Mouse (Mus musculus) heart, embryonic 13.5 days (tissue): ENCODE data around the gene 1700037H04Rik. TPM values are rescaled to one million over a fixed set of nuclear protein-coding genes. Genes with fewer than 3 reads are reported as not detected.

Experiments used
- ATAC-seq: fragments of 200-750 bp; cut with Nextera tagmentation; 2 replicates; pipeline ENCODE4 v1.8.0; 2017; ENCODE audit warnings: moderate TSS enrichment; ENCODE audit not compliant: insufficient number of reproducible peaks, low FRiP score, low TSS enrichment; ENCODE audit errors: extremely low read depth
- H3K27ac ChIP-seq: fragments of 300-500 bp; sonication (generic); replicated peaks from 2 replicates; pipeline ENCODE4 v1.5.1; 2015; ENCODE audit warnings: moderate library complexity, mild to moderate bottlenecking, inconsistent platforms
- H3K27me3 ChIP-seq: fragments of 300-500 bp; sonication (generic); replicated peaks from 2 replicates; pipeline ENCODE4 v1.6.1; 2015; ENCODE audit warnings: mild to moderate bottlenecking, inconsistent platforms
- H3K36me3 ChIP-seq: fragments of 300-500 bp; sonication (generic); 2 replicates; pipeline ENCODE4 v1.6.1; 2015; ENCODE audit warnings: mild to moderate bottlenecking, inconsistent platforms
- H3K4me1 ChIP-seq: fragments of 300-500 bp; sonication (generic); 2 replicates; pipeline ENCODE4 v1.6.1; 2015; ENCODE audit warnings: inconsistent platforms
- H3K4me2 ChIP-seq: fragments of 300-500 bp; sonication (generic); 2 replicates; pipeline ENCODE4 v1.6.1; 2015; ENCODE audit warnings: inconsistent platforms, mild to moderate bottlenecking, moderate library complexity
- H3K4me3 ChIP-seq: fragments of 300-500 bp; sonication (generic); 2 replicates; pipeline ENCODE4 v1.5.1; 2015; ENCODE audit warnings: moderate library complexity, mild to moderate bottlenecking, inconsistent platforms
- H3K9ac ChIP-seq: fragments of 300-500 bp; sonication (generic); 2 replicates; pipeline ENCODE4 v1.6.1; 2015; ENCODE audit warnings: inconsistent platforms, mild to moderate bottlenecking, moderate library complexity
- H3K9me3 ChIP-seq: fragments of 300-500 bp; sonication (generic); 2 replicates; pipeline ENCODE4 v1.6.1; 2016; ENCODE audit warnings: inconsistent platforms
- WGBS: fragments of 180-500 bp; shearing (Covaris S2); methylation state at CpG from one replicate; pipeline ENCODE4 v1.1.7; 2015; ENCODE audit warnings: mixed read lengths; 5-methylcytosine and 5-hydroxymethylcytosine counted together
- polyA plus RNA-seq: library from polyadenylated mRNA; unstranded; fragments of >200 nt; fragmentation: Nextera tagmentation; extraction: Ambion mirVana; gene quantifications from 2 replicates; pipeline ENCODE4 v1.2.1, GENCODE M21; 2015

1700037H04Rik gene
- polyA plus RNA-seq, result 69.0 and 71.4 TPM in 2 replicates

GRCm38 (mm10) chr2:131159938-131160581 lies at the start of gene 1700037H04Rik:
Gene 1700037H04Rik, minus strand, starts transcription at chr2:131160081.
- no peaks in the 10 kb centered on the region for H3K27me3 ChIP-seq
- H3K9me3 ChIP-seq, result peaks cover 6% of the 10 kb centered on the region; the same call in 1 of the 2 replicates
- peak within 1 kb of the TSS; percentile 93 for H3K9ac ChIP-seq
- peaks cover 7% of the 10 kb centered on the region for H3K36me3 ChIP-seq
- H3K4me1 ChIP-seq, result peaks cover 49% of the 10 kb centered on the region
- H3K4me2 ChIP-seq, result peak within 1 kb of the TSS; percentile 85
- peak within 1 kb of the TSS; percentile 82 for H3K4me3 ChIP-seq
- ATAC-seq, result peak; percentile 95
- WGBS, result under 1% methylated on average over 54 of the region's 54 CpGs
- H3K27ac ChIP-seq, result peak within 1 kb of the TSS; percentile 92

- H3K9me3 ChIP-seq, result no peaks in the 10 kb centered on the region
- H3K4me2 ChIP-seq, result peak overlapping the region; percentile 82
- peaks cover 21% of the 10 kb centered on the region for H3K36me3 ChIP-seq
- peak overlapping the region; percentile 89 for H3K9ac ChIP-seq
- no peaks in the 10 kb centered on the region for H3K27me3 ChIP-seq
- WGBS, result 69% methylated on average over 4 of the region's 4 CpGs
- peak overlapping the region; percentile 76 for H3K4me3 ChIP-seq
- H3K4me1 ChIP-seq, result peaks cover 52% of the 10 kb centered on the region
- no peak for ATAC-seq
- peak overlapping the region; percentile 93 for H3K27ac ChIP-seq
Observed at GRCm38 (mm10) chr2:131209125-131209795, 49.4 kb upstream of the 1700037H04Rik start.

GRCm38 (mm10) chr2:131208356-131208755 lies 48.5 kb upstream of the 1700037H04Rik start:
- 90% methylated on average over 2 of the region's 2 CpGs for WGBS
- no peak overlapping the region for H3K4me2 ChIP-seq
- peaks cover 46% of the 10 kb centered on the region for H3K4me1 ChIP-seq
- H3K27ac ChIP-seq, result no peak overlapping the region
- H3K9ac ChIP-seq, result no peak overlapping the region
- no peak for ATAC-seq
- no peak overlapping the region for H3K4me3 ChIP-seq
- no peaks in the 10 kb centered on the region for H3K27me3 ChIP-seq
- peaks cover 12% of the 10 kb centered on the region for H3K36me3 ChIP-seq
- H3K9me3 ChIP-seq, result no peaks in the 10 kb centered on the region

GRCm38 (mm10) chr2:131206778-131207177 lies 46.9 kb upstream of the 1700037H04Rik start, which contains the start of gene Ap5s1:
Gene Ap5s1, plus strand, starts transcription at chr2:131207078.
- 79% methylated on average over 4 of the region's 4 CpGs for WGBS
- no peak within 1 kb of the TSS for H3K27ac ChIP-seq
- H3K4me2 ChIP-seq, result no peak within 1 kb of the TSS
- peak within 1 kb of the TSS; percentile 10; the same call in 1 of the 2 replicates for H3K9ac ChIP-seq
- peaks cover 34% of the 10 kb centered on the region for H3K4me1 ChIP-seq
- no peaks in the 10 kb centered on the region for H3K27me3 ChIP-seq
- H3K4me3 ChIP-seq, result no peak within 1 kb of the TSS
- no peaks in the 10 kb centered on the region for H3K36me3 ChIP-seq
- ATAC-seq, result no peak
- no peaks in the 10 kb centered on the region for H3K9me3 ChIP-seq

- H3K36me3 ChIP-seq, result peaks cover 1% of the 10 kb centered on the region; the same call in 1 of the 2 replicates
- no peaks in the 10 kb centered on the region for H3K27me3 ChIP-seq
- WGBS, result 57% methylated on average over 8 of the region's 8 CpGs
- no peak overlapping the region for H3K4me3 ChIP-seq
- H3K4me1 ChIP-seq, result peaks cover 26% of the 10 kb centered on the region
- peak overlapping the region; percentile 10; the same call in 1 of the 2 replicates for H3K9ac ChIP-seq
- H3K4me2 ChIP-seq, result no peak overlapping the region
- ATAC-seq, result no peak
- no peaks in the 10 kb centered on the region for H3K9me3 ChIP-seq
- H3K27ac ChIP-seq, result no peak overlapping the region; the same call in 1 of the 2 replicates
Observed at GRCm38 (mm10) chr2:131205521-131206182, 45.8 kb upstream of the 1700037H04Rik start.

GRCm38 (mm10) chr2:131204410-131204981 lies 44.6 kb upstream of the 1700037H04Rik start:
- Histone ChIP-seq H3K4me2 (peak overlapping the region; percentile 41), H3K4me3 (no peak overlapping the region), H3K9me3 (no peaks in the 10 kb centered on the region), H3K36me3 (peaks cover 7% of the 10 kb centered on the region), H3K27ac (peak overlapping the region; percentile 78), H3K27me3 (no peaks in the 10 kb centered on the region), H3K4me1 (peaks cover 23% of the 10 kb centered on the region), H3K9ac (no peak overlapping the region)
- 39% methylated on average over 7 of the region's 7 CpGs for WGBS
- ATAC-seq, result peak; percentile 59

- no peak for ATAC-seq
- no peak overlapping the region for H3K4me3 ChIP-seq
Observed at GRCm38 (mm10) chr2:131203816-131204409, 44.0 kb upstream of the 1700037H04Rik start.

GRCm38 (mm10) chr2:131201262-131201661 lies 41.4 kb upstream of the 1700037H04Rik start:
- no peaks in the 10 kb centered on the region for H3K27me3 ChIP-seq
- H3K27ac ChIP-seq, result no peak overlapping the region
- H3K36me3 ChIP-seq, result peaks cover 34% of the 10 kb centered on the region
- H3K9me3 ChIP-seq, result no peaks in the 10 kb centered on the region
- 89% methylated on average over 3 of the region's 3 CpGs for WGBS
- no peak overlapping the region for H3K4me3 ChIP-seq
- H3K4me2 ChIP-seq, result no peak overlapping the region
- H3K9ac ChIP-seq, result no peak overlapping the region
- ATAC-seq, result no peak
- peaks cover 17% of the 10 kb centered on the region for H3K4me1 ChIP-seq

More at GRCm38 (mm10) chr2:131203816-131204409, 44.0 kb upstream of the 1700037H04Rik start:
- H3K27me3 ChIP-seq, result no peaks in the 10 kb centered on the region
- WGBS, result 78% methylated on average over 6 of the region's 6 CpGs
- H3K4me1 ChIP-seq, result peaks cover 17% of the 10 kb centered on the region
- no peak overlapping the region for H3K9ac ChIP-seq
- peaks cover 11% of the 10 kb centered on the region for H3K36me3 ChIP-seq
- H3K4me2 ChIP-seq, result no peak overlapping the region
- H3K9me3 ChIP-seq, result no peaks in the 10 kb centered on the region
- peak overlapping the region; percentile 78; the same call in 1 of the 2 replicates for H3K27ac ChIP-seq

GRCm38 (mm10) chr2:131200710-131201109 lies 40.8 kb upstream of the 1700037H04Rik start:
- no peaks in the 10 kb centered on the region for H3K9me3 ChIP-seq
- H3K27ac ChIP-seq, result no peak overlapping the region
- H3K4me3 ChIP-seq, result no peak overlapping the region
- H3K4me2 ChIP-seq, result no peak overlapping the region
- peaks cover 38% of the 10 kb centered on the region for H3K36me3 ChIP-seq
- WGBS, result 75% methylated on average over 2 of the region's 2 CpGs
- peaks cover 14% of the 10 kb centered on the region for H3K4me1 ChIP-seq
- no peak overlapping the region for H3K9ac ChIP-seq
- ATAC-seq, result no peak
- no peaks in the 10 kb centered on the region for H3K27me3 ChIP-seq

- ATAC-seq, result no peak
- Histone ChIP-seq H3K27me3 (no peaks in the 10 kb centered on the region; the same call in 1 of the 2 replicates), H3K9ac (no peak overlapping the region), H3K36me3 (peaks cover 76% of the 10 kb centered on the region), H3K4me3 (no peak overlapping the region), H3K4me2 (no peak overlapping the region), H3K4me1 (no peaks in the 10 kb centered on the region), H3K27ac (no peak overlapping the region), H3K9me3 (no peaks in the 10 kb centered on the region)
- WGBS, result 88% methylated on average over 16 of the region's 16 CpGs
Observed at GRCm38 (mm10) chr2:131196606-131197316, 36.9 kb upstream of the 1700037H04Rik start.
